Mouse (Mus musculus): ENCODE data around the gene Sh3gl2.

DNA sequence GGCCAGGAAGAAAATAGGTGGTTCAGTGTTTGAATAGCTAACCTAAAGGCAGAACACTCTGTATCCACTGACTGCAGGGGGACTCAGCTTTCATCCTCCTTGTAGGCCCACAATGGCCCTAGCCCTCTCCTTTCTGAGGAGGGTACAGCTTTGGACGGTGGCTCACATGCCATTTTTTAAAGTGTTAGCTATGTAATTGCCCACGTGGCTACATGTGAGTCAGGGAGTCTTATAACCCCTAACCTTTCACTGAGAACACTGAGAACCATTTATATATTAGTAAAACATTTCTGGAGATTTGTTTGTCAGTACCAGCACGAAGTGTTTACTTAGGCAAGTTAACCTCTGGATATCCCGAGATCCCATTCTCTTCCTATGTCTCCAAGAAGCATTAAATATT is 12.1 kb downstream of the Sh3gl2 start:
- no peak for TF ChIP-seq CTCF (IDR thresholded peaks at IDR 0.05; ENCODE audit: low read depth, low read length)
- no peak for TF ChIP-seq POLR2A (IDR thresholded peaks at IDR 0.05; ENCODE audit: insufficient read depth, low read length)
